Mouse (Mus musculus): Measurements from ENCODE around the gene Cdh15.

- TF ChIP-seq HCFC1 (IDR thresholded peaks at IDR 0.05; ENCODE audit: borderline replicate concordance, insufficient read depth, low read length) (no peak), MAFK (IDR thresholded peaks at IDR 0.05; ENCODE audit: insufficient read depth, low read depth, low read length) (no peak), CHD2 (IDR thresholded peaks at IDR 0.05; ENCODE audit: low read depth, low read length) (no peak)
Observed at GRCm38 (mm10) chr8:122824986-122825385, 22.8 kb upstream of the Cdh15 start.
